Mouse (Mus musculus): Measurements from ENCODE around the gene Arid1a.

GRCm38 (mm10) chr4:133634043-133634410 is 122.5 kb downstream of the Arid1a start:
- TF ChIP-seq CTCF (IDR thresholded peaks at IDR 0.05; ENCODE audit: extremely low read depth, insufficient read length, insufficient replicate concordance, low read depth, low read length) (no peak), POLR2A (IDR thresholded peaks at IDR 0.05; ENCODE audit: low read depth, low read length) (no peak)
